In the genomic region with DNA sequence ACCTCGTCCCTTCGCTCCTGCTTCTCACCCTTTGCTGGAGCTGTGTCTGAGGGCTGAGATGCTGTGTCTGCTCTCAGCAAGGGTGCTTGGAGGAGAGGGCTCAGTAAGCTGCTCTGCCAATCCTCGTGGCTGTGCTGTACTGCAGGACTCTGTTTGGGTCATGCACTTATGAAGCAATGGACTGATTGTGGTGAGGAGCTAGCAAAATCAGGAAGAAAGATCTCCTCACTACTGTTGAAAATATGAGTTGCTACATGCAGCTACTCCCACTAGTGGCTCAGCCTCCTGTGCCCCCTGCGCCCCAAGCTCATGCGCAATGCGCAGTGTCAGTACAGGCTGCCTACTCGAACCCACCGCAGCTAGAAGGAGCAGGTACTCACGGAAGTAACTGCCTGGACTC, we compare ENCODE assay signal across 20 mouse cellular contexts.
A peak's percentile ranks its signal among the peaks of the same experiment; 100 is the strongest.
DNase-seq lines count a peak whose midpoint lies in the region; ATAC-seq lines count a peak whose summit lies in the region.
"Had no signal": no experiment of that assay in that cellular context is flagged by ENCODE, and none has a peak within 500 bp of the region (broad histone marks: within the 10 kb centered on the region; RNA-seq: fewer than 3 reads in every experiment).

No protein-coding gene starts in this region.

- 40% methylated on average over 9 of the region's 9 CpGs for WGBS in hindbrain, embryonic 13.5 days
- 44% methylated on average over 9 of the region's 9 CpGs for WGBS in hindbrain, embryonic 12.5 days
- WGBS in neural tube, embryonic 11.5 days, result 40% methylated on average over 9 of the region's 9 CpGs

- H3K27me3 ChIP-seq in hindbrain, embryonic 13.5 days, result no peaks in the 10 kb centered on the region; the same call in 1 of the 2 replicates
- H3K27me3 ChIP-seq in hindbrain, embryonic 12.5 days, result 0 out of 2 replicates have a peak, but pooled peaks cover 2% of the 10 kb centered on the region
- H3K27me3 ChIP-seq in neural tube, embryonic 11.5 days (ENCODE audit: control insufficient read depth, insufficient read depth, low read length), result no peaks in the 10 kb centered on the region
- H3K27me3 ChIP-seq: embryonic facial prominence, embryonic 13.5 days; heart, embryonic 12.5 days had no signal

- DNase-seq in neural tube, embryonic 11.5 days (ENCODE audit: low spot score), result peak; percentile 23
- no peak for DNase-seq in neural tube, embryonic 10.5 days (ENCODE audit: extremely low spot score, low spot score)
- no peak for DNase-seq in retina, postnatal 1 day
- DNase-seq in kidney, adult 9 months, result no peak
- DNase-seq: adrenal gland, postnatal 36 days; B cell, adult 2 months; cerebellum, adult 9-10 months; heart, postnatal 14 days; kidney, postnatal 14 days; left cerebral cortex, postnatal 4 days; right cerebral cortex, postnatal 25 days; thymus, adult 18-20 months had no signal

- peaks cover 20% of the 10 kb centered on the region for H3K4me1 ChIP-seq in hindbrain, embryonic 13.5 days (replicated peaks)
- H3K4me1 ChIP-seq in hindbrain, embryonic 12.5 days, result peaks cover 11% of the 10 kb centered on the region; the same call in 1 of the 2 replicates
- H3K4me1 ChIP-seq in neural tube, embryonic 11.5 days (ENCODE audit: control insufficient read depth, insufficient read depth, low read length), result peaks cover 8% of the 10 kb centered on the region
- H3K4me1 ChIP-seq: embryonic facial prominence, embryonic 13.5 days; heart, embryonic 12.5 days had no signal

- ATAC-seq in hindbrain, embryonic 13.5 days (ENCODE audit: low FRiP score), result no peak
- ATAC-seq in hindbrain, embryonic 12.5 days (ENCODE audit: low FRiP score), result no peak
- ATAC-seq in neural tube, embryonic 11.5 days (ENCODE audit: insufficient read depth, low FRiP score, low TSS enrichment), result no peak
- ATAC-seq in megakaryocyte, adult 5-6 weeks (ENCODE audit: poor library complexity, severe bottlenecking), result peak; percentile 91
- ATAC-seq: hindbrain, embryonic 16.5 days; intestine, postnatal 0 days; lung, postnatal 0 days had no signal

- no peaks in the 10 kb centered on the region for H3K36me3 ChIP-seq in hindbrain, embryonic 13.5 days
- no peaks in the 10 kb centered on the region for H3K36me3 ChIP-seq in hindbrain, embryonic 12.5 days
- no peaks in the 10 kb centered on the region for H3K36me3 ChIP-seq in neural tube, embryonic 11.5 days (ENCODE audit: control insufficient read depth, insufficient read depth, low read length)
- H3K36me3 ChIP-seq: embryonic facial prominence, embryonic 13.5 days; heart, embryonic 12.5 days had no signal

- no peaks in the 10 kb centered on the region for H3K9me3 ChIP-seq in hindbrain, embryonic 13.5 days
- H3K9me3 ChIP-seq in hindbrain, embryonic 12.5 days (replicated peaks), result no peaks in the 10 kb centered on the region
- H3K9me3 ChIP-seq in neural tube, embryonic 11.5 days (ENCODE audit: control insufficient read depth, low read length), result no peaks in the 10 kb centered on the region
- H3K9me3 ChIP-seq: embryonic facial prominence, embryonic 13.5 days; heart, embryonic 12.5 days had no signal

- peak overlapping the region; percentile 55; the same call in 1 of the 2 replicates for H3K27ac ChIP-seq in hindbrain, embryonic 13.5 days
- H3K27ac ChIP-seq in hindbrain, embryonic 12.5 days, result no peak overlapping the region
- H3K27ac ChIP-seq in neural tube, embryonic 11.5 days (ENCODE audit: low read depth, low read length), result no peak overlapping the region
- H3K27ac ChIP-seq: embryonic facial prominence, embryonic 13.5 days had no signal

- no peak overlapping the region for H3K4me2 ChIP-seq in hindbrain, embryonic 13.5 days
- H3K4me2 ChIP-seq in hindbrain, embryonic 12.5 days (replicated peaks), result no peak overlapping the region
- 0 out of 2 replicates have a peak overlapping the region, but pooled peaks have one; percentile 8 for H3K4me2 ChIP-seq in neural tube, embryonic 11.5 days (ENCODE audit: low read depth)
- H3K4me2 ChIP-seq: embryonic facial prominence, embryonic 13.5 days; heart, embryonic 12.5 days had no signal

- no peak overlapping the region for H3K4me3 ChIP-seq in hindbrain, embryonic 13.5 days
- no peak overlapping the region for H3K4me3 ChIP-seq in hindbrain, embryonic 12.5 days
- no peak overlapping the region for H3K4me3 ChIP-seq in neural tube, embryonic 11.5 days (ENCODE audit: low read depth, low read length)
- H3K4me3 ChIP-seq: embryonic facial prominence, embryonic 13.5 days; heart, embryonic 12.5 days had no signal

- no peak overlapping the region for H3K9ac ChIP-seq in hindbrain, embryonic 13.5 days
- H3K9ac ChIP-seq in hindbrain, embryonic 12.5 days, result no peak overlapping the region
- H3K9ac ChIP-seq in neural tube, embryonic 11.5 days (ENCODE audit: low read length), result no peak overlapping the region
- H3K9ac ChIP-seq: embryonic facial prominence, embryonic 13.5 days; heart, embryonic 12.5 days had no signal
